Mouse (Mus musculus) erythroblast, embryonic 14.5 days (primary cell): ENCODE results near the gene Mael.

Experiments
- GATA1 ChIP-seq: IDR thresholded peaks from 2 replicates; pipeline ENCODE4 v1.6.1; 2012; ENCODE audit warnings: low read length, inconsistent platforms, mixed read lengths
- TAL1 ChIP-seq: IDR thresholded peaks from 3 replicates; pipeline ENCODE4 v1.6.1; 2012; ENCODE audit warnings: low read length, inconsistent platforms, mixed read lengths

DNA sequence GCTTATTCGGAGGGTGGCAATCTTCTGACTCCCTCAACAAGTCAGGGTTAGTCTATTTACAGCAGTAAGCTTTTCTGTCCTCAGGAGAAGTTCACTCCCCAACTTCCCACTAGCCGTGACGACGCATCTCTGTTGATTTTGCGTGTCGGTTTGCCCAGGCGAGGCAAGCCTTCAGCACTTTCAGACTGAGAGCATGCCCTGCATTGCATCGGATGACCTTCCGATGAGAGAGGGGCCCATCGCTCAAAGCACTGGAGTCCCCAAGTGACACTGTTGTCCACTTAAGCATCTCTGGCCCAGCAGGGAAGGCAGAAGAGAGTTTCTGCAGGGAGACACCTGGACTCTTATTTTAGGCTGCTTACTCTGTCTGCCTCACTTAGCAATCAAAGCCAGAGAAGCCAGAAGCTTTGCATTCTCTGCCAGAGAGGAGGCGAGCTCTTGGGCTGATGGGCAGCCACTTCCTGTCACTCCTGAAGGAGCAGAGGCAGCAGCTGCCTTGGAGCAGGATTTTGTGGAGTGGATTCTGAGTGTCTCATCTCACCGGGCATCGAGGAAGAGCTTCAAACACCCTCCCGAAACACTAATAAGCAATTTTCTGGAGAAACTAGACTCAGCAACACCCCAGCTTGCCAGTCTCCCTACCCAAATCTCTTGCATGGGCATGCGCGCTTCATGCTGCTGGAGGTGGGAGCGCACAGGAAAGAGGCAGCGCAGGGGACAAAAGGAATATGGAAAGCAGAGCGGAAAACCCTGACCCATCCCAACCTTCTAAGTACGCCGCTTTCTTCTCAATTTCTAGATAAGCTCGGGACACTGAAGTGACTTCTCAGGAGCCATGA, 53.9 kb downstream of the Mael start:
- TF ChIP-seq TAL1 (no peak), GATA1 (no peak)
